Mouse (Mus musculus): Measurements from ENCODE around the gene Cd8a. TPM values are rescaled to one million over a fixed set of nuclear protein-coding genes. Genes with fewer than 3 reads are reported as not detected.

Cd8a gene
- polyA plus RNA-seq, 2 experiments, result not detected

GRCm38 (mm10) chr6:71396016-71396415, 22.8 kb downstream of the Cd8a start:
- Histone ChIP-seq H3K4me3 (ENCODE audit: insufficient read depth in 1 of 2, low read depth in 2 of 2, low read length in 2 of 2) (no peak overlapping the region), H3K4me2 (ENCODE audit: low read depth) (no peak overlapping the region), H3K27ac (no peak overlapping the region), H3K4me1 (replicated peaks; ENCODE audit: control insufficient read depth in 2 of 2, insufficient read depth in 2 of 2, low read length in 1 of 2) (no peaks in the 10 kb centered on the region), H3K9me3 (ENCODE audit: control insufficient read depth, low read length) (no peaks in the 10 kb centered on the region), H3K27me3 (ENCODE audit: control insufficient read depth, insufficient read depth, low read length) (no peaks in the 10 kb centered on the region), H3K36me3 (replicated peaks; ENCODE audit: control insufficient read depth, insufficient read depth, low read depth) (peaks cover 14% of the 10 kb centered on the region), H3K9ac (replicated peaks) (no peak overlapping the region)
- no peak for DNase-seq (ENCODE audit: low read depth in 3 of 3, low spot score in 3 of 3)
- no peak for ATAC-seq (ENCODE audit: insufficient read depth)
- TF ChIP-seq EP300 (IDR thresholded peaks at IDR 0.05; ENCODE audit: low read depth) (no peak), CTCF (IDR thresholded peaks at IDR 0.05; ENCODE audit: low read depth) (no peak)
- WGBS (ENCODE audit: insufficient replicate concordance), result 82% methylated on average over 1 of the region's 1 CpGs

GRCm38 (mm10) chr6:71396761-71397160, 23.5 kb downstream of the Cd8a start:
- Histone ChIP-seq H3K27ac (no peak overlapping the region), H3K9ac (replicated peaks) (no peak overlapping the region), H3K9me3 (ENCODE audit: control insufficient read depth, low read length) (no peaks in the 10 kb centered on the region), H3K4me1 (replicated peaks; ENCODE audit: control insufficient read depth in 2 of 2, insufficient read depth in 2 of 2, low read length in 1 of 2) (no peaks in the 10 kb centered on the region), H3K36me3 (replicated peaks; ENCODE audit: control insufficient read depth, insufficient read depth, low read depth) (peaks cover 12% of the 10 kb centered on the region), H3K4me2 (ENCODE audit: low read depth) (no peak overlapping the region), H3K27me3 (ENCODE audit: control insufficient read depth, insufficient read depth, low read length) (no peaks in the 10 kb centered on the region), H3K4me3 (ENCODE audit: insufficient read depth in 1 of 2, low read depth in 2 of 2, low read length in 2 of 2) (no peak overlapping the region)
- ATAC-seq (ENCODE audit: insufficient read depth) (no peak), DNase-seq (ENCODE audit: low read depth in 3 of 3, low spot score in 3 of 3) (no peak)
- TF ChIP-seq CTCF (IDR thresholded peaks at IDR 0.05; ENCODE audit: low read depth) (no peak), EP300 (IDR thresholded peaks at IDR 0.05; ENCODE audit: low read depth) (no peak)
- 79% methylated on average over 6 of the region's 6 CpGs for WGBS (ENCODE audit: insufficient replicate concordance)

- Histone ChIP-seq H3K36me3 (replicated peaks; ENCODE audit: control insufficient read depth, insufficient read depth, low read depth) (peaks cover 3% of the 10 kb centered on the region; the same call in 1 of the 2 replicates), H3K4me3 (ENCODE audit: insufficient read depth in 1 of 2, low read depth in 2 of 2, low read length in 2 of 2) (no peak overlapping the region), H3K4me1 (replicated peaks; ENCODE audit: control insufficient read depth in 2 of 2, insufficient read depth in 2 of 2, low read length in 1 of 2) (no peaks in the 10 kb centered on the region), H3K9me3 (ENCODE audit: control insufficient read depth, low read length) (no peaks in the 10 kb centered on the region), H3K9ac (replicated peaks) (no peak overlapping the region), H3K27ac (no peak overlapping the region), H3K4me2 (ENCODE audit: low read depth) (no peak overlapping the region), H3K27me3 (ENCODE audit: control insufficient read depth, insufficient read depth, low read length) (no peaks in the 10 kb centered on the region)
- TF ChIP-seq EP300 (IDR thresholded peaks at IDR 0.05; ENCODE audit: low read depth) (no peak), CTCF (IDR thresholded peaks at IDR 0.05; ENCODE audit: low read depth) (peak; percentile 52; the same call in 1 of the 2 replicates)
- 74% methylated on average over 4 of the region's 4 CpGs for WGBS (ENCODE audit: insufficient replicate concordance)
- no peak for ATAC-seq (ENCODE audit: insufficient read depth)
- no peak for DNase-seq (ENCODE audit: low read depth in 3 of 3, low spot score in 3 of 3)
Measured at GRCm38 (mm10) chr6:71398829-71399609, 25.8 kb downstream of the Cd8a start.

GRCm38 (mm10) chr6:71414624-71415023, 41.4 kb downstream of the Cd8a start:
- H3K4me3 ChIP-seq (ENCODE audit: insufficient read depth in 1 of 2, low read depth in 2 of 2, low read length in 2 of 2), result no peak overlapping the region
- H3K27ac ChIP-seq, result no peak overlapping the region
- H3K9me3 ChIP-seq (ENCODE audit: control insufficient read depth, low read length), result no peaks in the 10 kb centered on the region
- ATAC-seq (ENCODE audit: insufficient read depth) (no peak), DNase-seq (ENCODE audit: low read depth in 3 of 3, low spot score in 3 of 3) (no peak)
- TF ChIP-seq EP300 (IDR thresholded peaks at IDR 0.05; ENCODE audit: low read depth) (no peak), CTCF (IDR thresholded peaks at IDR 0.05; ENCODE audit: low read depth) (no peak)
- no peaks in the 10 kb centered on the region for H3K27me3 ChIP-seq (ENCODE audit: control insufficient read depth, insufficient read depth, low read length)
- WGBS (ENCODE audit: insufficient replicate concordance), result 74% methylated on average over 4 of the region's 4 CpGs
- H3K4me2 ChIP-seq (ENCODE audit: low read depth), result no peak overlapping the region
- H3K36me3 ChIP-seq (replicated peaks; ENCODE audit: control insufficient read depth, insufficient read depth, low read depth), result no peaks in the 10 kb centered on the region; the same call in 1 of the 2 replicates
- H3K4me1 ChIP-seq (replicated peaks; ENCODE audit: control insufficient read depth in 2 of 2, insufficient read depth in 2 of 2, low read length in 1 of 2), result peaks cover 0 to 6% of the 10 kb centered on the region in 2 experiments; a peak in 3 of 4 replicates
- no peak overlapping the region for H3K9ac ChIP-seq (replicated peaks)

GRCm38 (mm10) chr6:71415446-71415845, 42.2 kb downstream of the Cd8a start:
- Histone ChIP-seq H3K4me2 (ENCODE audit: low read depth) (no peak overlapping the region), H3K4me3 (ENCODE audit: insufficient read depth in 1 of 2, low read depth in 2 of 2, low read length in 2 of 2) (no peak overlapping the region), H3K27ac (no peak overlapping the region), H3K9me3 (ENCODE audit: control insufficient read depth, low read length) (no peaks in the 10 kb centered on the region), H3K36me3 (replicated peaks; ENCODE audit: control insufficient read depth, insufficient read depth, low read depth) (no peaks in the 10 kb centered on the region; the same call in 1 of the 2 replicates), H3K4me1 (replicated peaks; ENCODE audit: control insufficient read depth in 2 of 2, insufficient read depth in 2 of 2, low read length in 1 of 2) (no peaks in the 10 kb centered on the region), H3K9ac (replicated peaks) (no peak overlapping the region), H3K27me3 (ENCODE audit: control insufficient read depth, insufficient read depth, low read length) (no peaks in the 10 kb centered on the region)
- DNase-seq (ENCODE audit: low read depth in 3 of 3, low spot score in 3 of 3) (no peak), ATAC-seq (ENCODE audit: insufficient read depth) (no peak)
- 72% methylated on average over 3 of the region's 3 CpGs for WGBS (ENCODE audit: insufficient replicate concordance)
- TF ChIP-seq EP300 (IDR thresholded peaks at IDR 0.05; ENCODE audit: low read depth) (no peak), CTCF (IDR thresholded peaks at IDR 0.05; ENCODE audit: low read depth) (no peak)
